19 mouse cellular contexts compared by ENCODE assay signal in the genomic region with DNA sequence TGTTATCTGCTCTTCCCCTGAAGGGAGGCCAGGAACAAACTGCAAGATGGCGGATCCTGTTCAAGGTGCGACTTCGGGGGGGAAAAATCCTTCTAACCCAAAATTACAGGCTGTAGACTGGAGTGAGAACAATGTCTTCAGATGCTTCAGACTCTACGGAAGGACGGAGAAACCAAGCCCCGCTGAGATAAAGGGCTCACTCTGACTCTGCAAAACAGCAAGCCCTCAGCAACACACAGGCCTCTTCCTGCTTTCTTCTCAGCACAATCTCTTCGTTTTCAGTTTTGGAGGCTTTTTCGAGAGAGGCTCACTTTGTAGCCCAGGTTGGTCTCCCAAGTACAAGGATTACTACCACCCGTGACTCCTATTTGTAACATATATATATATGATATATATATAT. TPM values are rescaled to one million over a fixed set of nuclear protein-coding genes. Genes with fewer than 3 reads are reported as not detected.
DNase-seq lines count a peak whose midpoint lies in the region; ATAC-seq and TF ChIP-seq lines count a peak whose summit lies in the region.
"Had no signal": no experiment of that assay in that cellular context is flagged by ENCODE, and none has a peak within 500 bp of the region (broad histone marks: within the 10 kb centered on the region; RNA-seq: fewer than 3 reads in every experiment).

No protein-coding gene starts in this region.

- no peak for DNase-seq in testis, postnatal 10 days (ENCODE audit: low spot score)
- no peak for DNase-seq in thymus, postnatal 14 days
- no peak for DNase-seq in layer of hippocampus, adult 9-10 months (ENCODE audit: low spot score)
- DNase-seq: adrenal gland, postnatal 14 days; cerebellum, adult 11-12 months; cerebellum, adult 9-10 months; cerebellum, postnatal 25 days; gastrocnemius, postnatal 14 days had no signal

- H3K36me3 ChIP-seq in testis, adult 2 months (ENCODE audit: control insufficient read depth, insufficient read depth, low read length), result no peaks in the 10 kb centered on the region
- H3K36me3 ChIP-seq: embryonic facial prominence, embryonic 13.5 days; forebrain, embryonic 12.5 days; heart, embryonic 12.5 days; hindbrain, embryonic 10.5 days; hindbrain, embryonic 15.5 days had no signal

- H3K27me3 ChIP-seq in testis, adult 2 months (ENCODE audit: control insufficient read depth, insufficient read depth, low read length), result no peaks in the 10 kb centered on the region
- H3K27me3 ChIP-seq: embryonic facial prominence, embryonic 13.5 days; forebrain, embryonic 12.5 days; heart, embryonic 12.5 days; hindbrain, embryonic 15.5 days; Patski had no signal

- peak overlapping the region; percentile 11; the same call in 1 of the 2 replicates for H3K4me3 ChIP-seq in testis, adult 2 months (ENCODE audit: control insufficient read depth, low read depth, low read length)
- H3K4me3 ChIP-seq: embryonic facial prominence, embryonic 13.5 days; forebrain, embryonic 12.5 days; heart, embryonic 12.5 days; hindbrain, embryonic 10.5 days; hindbrain, embryonic 15.5 days had no signal

- no peak overlapping the region for H3K27ac ChIP-seq in testis, adult 2 months (ENCODE audit: control insufficient read depth, insufficient read depth, low read depth, low read length)
- H3K27ac ChIP-seq: embryonic facial prominence, embryonic 13.5 days; forebrain, embryonic 12.5 days; hindbrain, embryonic 10.5 days; hindbrain, embryonic 15.5 days had no signal

- H3K4me1 ChIP-seq in testis, adult 2 months (ENCODE audit: control insufficient read depth, insufficient read depth, low read length), result no peaks in the 10 kb centered on the region; the same call in 1 of the 2 replicates
- H3K4me1 ChIP-seq: forebrain, embryonic 12.5 days; heart, embryonic 12.5 days; hindbrain, embryonic 10.5 days; hindbrain, embryonic 15.5 days had no signal

- TF ChIP-seq CTCF in testis, adult 2 months (IDR thresholded peaks at IDR 0.05; ENCODE audit: control insufficient read depth, insufficient read depth, insufficient replicate concordance, low read depth, low read length), result no peak

- no peak for TF ChIP-seq POLR2A in testis, adult 2 months (IDR thresholded peaks at IDR 0.05; ENCODE audit: control insufficient read depth, low read depth, low read length)

- peak; percentile 77 for ATAC-seq in common myeloid progenitor, adult 5-6 weeks (replicated peaks; ENCODE audit: low read depth, poor library complexity, severe bottlenecking)
- peak; percentile 43 for ATAC-seq in megakaryocyte progenitor cell, adult 5-6 weeks (replicated peaks; ENCODE audit: poor library complexity)
- ATAC-seq: activated CD4-positive, CD25-positive, alpha-beta regulatory T cell, adult 4 months; forebrain, embryonic 16.5 days; Patski had no signal

RNA-seq across cellular contexts. Expression of a gene that starts 9.7 kb away (rescaled TPM):
- polyA plus RNA-seq in testis, adult 2 months (2012; rRNA removed), result 3.0 and 3.1 TPM in 2 replicates
- total RNA-seq in common myeloid progenitor, adult 5-6 weeks (2017), result 16.4 and 17.8 TPM in 2 replicates
- 11.1 and 18.4 TPM in 2 replicates for total RNA-seq in megakaryocyte progenitor cell, adult 5-6 weeks (2015)
- 10.9 and 16.9 TPM in 2 replicates for total RNA-seq in megakaryocyte progenitor cell, adult 5-6 weeks (2017)

RNA-seq across cellular contexts. Expression of a gene that starts 36.9 kb away (rescaled TPM):
- polyA plus RNA-seq in testis, adult 2 months (2012; rRNA removed), result 18.0 and 19.4 TPM in 2 replicates
- total RNA-seq in common myeloid progenitor, adult 5-6 weeks (2017), result 1.6 and 3.2 TPM in 2 replicates
- total RNA-seq in megakaryocyte progenitor cell, adult 5-6 weeks (2015), result 2.4 and 3.4 TPM in 2 replicates
- total RNA-seq in megakaryocyte progenitor cell, adult 5-6 weeks (2017), result 2.6 and 3.0 TPM in 2 replicates

RNA-seq across cellular contexts. Expression of a gene that starts 51.1 kb away (rescaled TPM):
- polyA plus RNA-seq in testis, adult 2 months (2012; rRNA removed), result 6.6 and 8.5 TPM in 2 replicates
- total RNA-seq in common myeloid progenitor, adult 5-6 weeks (2017), result 15.0 and 17.9 TPM in 2 replicates
- total RNA-seq in megakaryocyte progenitor cell, adult 5-6 weeks (2015), result 28.4 and 34.7 TPM in 2 replicates
- 8.9 and 10.1 TPM in 2 replicates for total RNA-seq in megakaryocyte progenitor cell, adult 5-6 weeks (2017)
